Mouse (Mus musculus): ENCODE measurements around the gene Amh.

- TF ChIP-seq CTCF (IDR thresholded peaks at IDR 0.05; ENCODE audit: insufficient read depth, low read depth, low read length) (no peak), POLR2A (IDR thresholded peaks at IDR 0.05; ENCODE audit: insufficient read depth, low read depth, low read length) (no peak)
These were observed 51.9 kb downstream of the Amh start for GRCm38 (mm10) chr10:80856908-80857307.

Measured in olfactory bulb, adult 2 months (tissue).